Mouse (Mus musculus): ENCODE results near the gene Nudt15. TPM values are rescaled to one million over a fixed set of nuclear protein-coding genes. Genes with fewer than 3 reads are reported as not detected.
A peak's percentile ranks its signal among the peaks of the same experiment; 100 is the strongest.

Gene Nudt15
- total and polyA plus RNA-seq, 2 experiments = 0.86 to 1.2 TPM

- Histone ChIP-seq H3K4me3 (ENCODE audit: insufficient read depth, low read depth, low read length) (peak overlapping the region; percentile 93), H3K27me3 (ENCODE audit: control insufficient read depth, insufficient read depth, low read length) (no peaks in the 10 kb centered on the region), H3K9ac (ENCODE audit: low read depth, low read length) (peak overlapping the region; percentile 97), H3K4me1 (ENCODE audit: control insufficient read depth, insufficient read depth, low read length) (peaks cover 22% of the 10 kb centered on the region), H3K27ac (replicated peaks; ENCODE audit: insufficient read depth, low read depth, low read length) (peak overlapping the region; percentile 89), H3K36me3 (ENCODE audit: control insufficient read depth, insufficient read depth, low read length) (peaks cover 4% of the 10 kb centered on the region; the same call in 1 of the 2 replicates), H3K79me2 (ENCODE audit: control insufficient read depth, insufficient read depth, low read length) (peaks cover 32% of the 10 kb centered on the region)
- peak; percentile 75 for DNase-seq (ENCODE audit: extremely low read depth, low read depth, low spot score)
- under 1% methylated on average over 10 of the region's 10 CpGs for WGBS
- TF ChIP-seq CTCF (IDR thresholded peaks at IDR 0.05; ENCODE audit: low read depth, low read length) (no peak), POLR2A (IDR thresholded peaks at IDR 0.05; ENCODE audit: extremely low read depth, insufficient read depth, low read length) (no peak)
Measured at GRCm38 (mm10) chr14:73553122-73553696, 5.2 kb upstream of the Nudt15 start.

- Histone ChIP-seq H3K27me3 (ENCODE audit: control insufficient read depth, insufficient read depth, low read length) (no peaks in the 10 kb centered on the region), H3K79me2 (ENCODE audit: control insufficient read depth, insufficient read depth, low read length) (peaks cover 29% of the 10 kb centered on the region), H3K9ac (ENCODE audit: low read depth, low read length) (peak overlapping the region; percentile 97), H3K36me3 (ENCODE audit: control insufficient read depth, insufficient read depth, low read length) (peaks cover 4% of the 10 kb centered on the region; the same call in 1 of the 2 replicates), H3K27ac (replicated peaks; ENCODE audit: insufficient read depth, low read depth, low read length) (peak overlapping the region; percentile 89), H3K4me1 (ENCODE audit: control insufficient read depth, insufficient read depth, low read length) (peaks cover 20% of the 10 kb centered on the region), H3K4me3 (ENCODE audit: insufficient read depth, low read depth, low read length) (peak overlapping the region; percentile 93)
- TF ChIP-seq CTCF (IDR thresholded peaks at IDR 0.05; ENCODE audit: low read depth, low read length) = no peak
- peak; percentile 91 for TF ChIP-seq POLR2A (IDR thresholded peaks at IDR 0.05; ENCODE audit: extremely low read depth, insufficient read depth, low read length)
- 4% methylated on average over 61 of the region's 61 CpGs for WGBS
- peak; percentile 82 for DNase-seq (ENCODE audit: extremely low read depth, low read depth, low spot score)
Measured at GRCm38 (mm10) chr14:73552341-73553121, 4.5 kb upstream of the Nudt15 start.

- Histone ChIP-seq H3K36me3 (ENCODE audit: control insufficient read depth, insufficient read depth, low read length) (peaks cover 4% of the 10 kb centered on the region; the same call in 1 of the 2 replicates), H3K27me3 (ENCODE audit: control insufficient read depth, insufficient read depth, low read length) (no peaks in the 10 kb centered on the region), H3K79me2 (ENCODE audit: control insufficient read depth, insufficient read depth, low read length) (peaks cover 24% of the 10 kb centered on the region), H3K9ac (ENCODE audit: low read depth, low read length) (no peak overlapping the region), H3K4me3 (ENCODE audit: insufficient read depth, low read depth, low read length) (no peak overlapping the region), H3K4me1 (ENCODE audit: control insufficient read depth, insufficient read depth, low read length) (peaks cover 19% of the 10 kb centered on the region), H3K27ac (replicated peaks; ENCODE audit: insufficient read depth, low read depth, low read length) (no peak overlapping the region)
- TF ChIP-seq POLR2A (IDR thresholded peaks at IDR 0.05; ENCODE audit: extremely low read depth, insufficient read depth, low read length) (no peak), CTCF (IDR thresholded peaks at IDR 0.05; ENCODE audit: low read depth, low read length) (no peak)
- 93% methylated on average over 6 of the region's 6 CpGs for WGBS
- no peak for DNase-seq (ENCODE audit: extremely low read depth, low read depth, low spot score)
Measured at GRCm38 (mm10) chr14:73551164-73551563, 3.1 kb upstream of the Nudt15 start.

- no peak for DNase-seq (ENCODE audit: extremely low read depth, low read depth, low spot score)
- H3K79me2 ChIP-seq (ENCODE audit: control insufficient read depth, insufficient read depth, low read length) = peaks cover 20% of the 10 kb centered on the region
- peak overlapping the region; percentile 46 for H3K27ac ChIP-seq (replicated peaks; ENCODE audit: insufficient read depth, low read depth, low read length)
- no peak overlapping the region for H3K4me3 ChIP-seq (ENCODE audit: insufficient read depth, low read depth, low read length)
- H3K36me3 ChIP-seq (ENCODE audit: control insufficient read depth, insufficient read depth, low read length) = peaks cover under 1% of the 10 kb centered on the region; the same call in 1 of the 2 replicates
- TF ChIP-seq CTCF (IDR thresholded peaks at IDR 0.05; ENCODE audit: low read depth, low read length) (no peak), POLR2A (IDR thresholded peaks at IDR 0.05; ENCODE audit: extremely low read depth, insufficient read depth, low read length) (no peak)
- H3K9ac ChIP-seq (ENCODE audit: low read depth, low read length) = no peak overlapping the region
- H3K27me3 ChIP-seq (ENCODE audit: control insufficient read depth, insufficient read depth, low read length) = no peaks in the 10 kb centered on the region
- H3K4me1 ChIP-seq (ENCODE audit: control insufficient read depth, insufficient read depth, low read length) = peaks cover 17% of the 10 kb centered on the region
- WGBS = 70% methylated on average over 8 of the region's 8 CpGs
Measured at GRCm38 (mm10) chr14:73550732-73551131, 2.7 kb upstream of the Nudt15 start.

GRCm38 (mm10) chr14:73550291-73550690 lies 2.2 kb upstream of the Nudt15 start:
- TF ChIP-seq POLR2A (IDR thresholded peaks at IDR 0.05; ENCODE audit: extremely low read depth, insufficient read depth, low read length) = no peak
- no peak for TF ChIP-seq CTCF (IDR thresholded peaks at IDR 0.05; ENCODE audit: low read depth, low read length)
- Histone ChIP-seq H3K4me3 (ENCODE audit: insufficient read depth, low read depth, low read length) (no peak overlapping the region), H3K27me3 (ENCODE audit: control insufficient read depth, insufficient read depth, low read length) (no peaks in the 10 kb centered on the region), H3K9ac (ENCODE audit: low read depth, low read length) (no peak overlapping the region), H3K27ac (replicated peaks; ENCODE audit: insufficient read depth, low read depth, low read length) (peak overlapping the region; percentile 46), H3K79me2 (ENCODE audit: control insufficient read depth, insufficient read depth, low read length) (peaks cover 16% of the 10 kb centered on the region), H3K36me3 (ENCODE audit: control insufficient read depth, insufficient read depth, low read length) (no peaks in the 10 kb centered on the region), H3K4me1 (ENCODE audit: control insufficient read depth, insufficient read depth, low read length) (peaks cover 17% of the 10 kb centered on the region)
- WGBS = 29% methylated on average over 3 of the region's 3 CpGs
- peak; percentile 77 for DNase-seq (ENCODE audit: extremely low read depth, low read depth, low spot score)
